Mouse (Mus musculus) forelimb bud, embryonic 11.5 days (tissue): Measurements from ENCODE around the gene Pitpnc1.

Experiments used
- DNase-seq: peaks from one replicate; pipeline ENCODE4 v3.0.0-alpha.2; 2012; ENCODE audit warnings: low read depth, low spot score

The Pitpnc1 gene

DNA sequence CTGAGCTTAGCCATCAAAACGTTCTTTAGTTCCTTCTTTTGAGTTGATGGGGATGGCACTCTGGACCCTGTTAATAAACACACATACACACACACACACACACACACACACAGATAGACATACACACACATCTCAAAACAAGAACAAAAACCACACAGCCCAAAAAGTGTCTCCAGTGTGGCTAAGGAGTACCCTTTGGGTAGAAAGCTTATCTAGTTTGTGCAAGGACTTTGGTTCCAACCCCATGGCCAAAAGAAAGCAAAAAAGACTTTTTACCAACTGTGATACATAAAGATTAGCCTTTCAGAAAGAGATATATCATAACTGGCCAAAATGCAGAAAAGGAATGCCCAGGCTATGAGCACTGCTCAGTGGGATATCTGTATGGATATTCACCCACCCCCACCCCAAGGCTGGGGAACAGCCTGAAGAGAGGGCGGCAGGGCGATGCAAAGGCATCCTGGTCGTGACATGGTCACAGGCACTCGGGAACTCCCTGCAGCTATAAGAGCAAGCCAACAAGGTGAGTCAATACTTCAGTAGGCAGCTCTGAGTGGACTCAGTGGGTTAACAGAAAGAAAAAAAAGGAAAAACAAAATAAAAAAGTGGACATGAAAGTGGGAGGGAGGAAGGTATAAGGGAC, 60.3 kb downstream of the Pitpnc1 start:
- DNase-seq, result no peak

DNA sequence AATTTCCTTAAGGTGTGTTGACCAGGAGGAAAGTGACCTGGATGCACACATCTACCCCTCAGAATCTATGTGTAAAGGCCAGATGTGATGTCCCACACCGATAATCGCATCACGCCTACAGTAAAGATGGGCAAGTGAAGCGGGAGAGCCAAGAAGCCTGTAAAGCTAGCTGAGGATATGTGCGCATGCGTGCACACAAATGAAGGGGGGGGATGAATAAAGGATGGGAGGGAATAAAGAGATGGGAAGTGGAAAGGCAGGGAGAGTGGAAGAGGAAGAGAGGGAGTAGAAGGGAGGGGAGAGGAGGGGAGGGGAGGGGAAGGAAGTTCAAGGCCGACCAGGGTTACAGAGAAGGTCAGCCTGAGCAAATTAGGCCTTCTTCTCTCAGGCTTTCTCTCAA, 61.6 kb downstream of the Pitpnc1 start:
- DNase-seq, result no peak

DNA sequence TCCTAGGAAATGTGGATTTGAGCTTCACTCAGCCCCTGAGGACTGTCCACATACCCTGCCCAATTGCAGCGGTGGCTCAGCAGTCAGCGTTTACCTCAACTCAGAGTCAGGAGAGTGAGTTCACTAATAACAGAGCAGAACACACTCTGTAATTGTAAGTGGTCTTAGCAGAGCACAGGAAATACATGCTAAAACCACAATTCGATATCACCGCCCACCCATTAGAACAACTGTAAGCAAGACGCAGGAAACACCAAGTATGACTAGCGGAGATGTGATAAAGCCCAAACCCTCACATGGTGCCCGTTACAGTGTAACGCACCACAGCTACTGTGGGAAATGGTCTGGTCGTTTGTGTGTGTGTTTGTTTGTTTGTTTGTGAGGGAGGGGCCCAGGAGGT, 62.8 kb downstream of the Pitpnc1 start:
- no peak for DNase-seq

DNA sequence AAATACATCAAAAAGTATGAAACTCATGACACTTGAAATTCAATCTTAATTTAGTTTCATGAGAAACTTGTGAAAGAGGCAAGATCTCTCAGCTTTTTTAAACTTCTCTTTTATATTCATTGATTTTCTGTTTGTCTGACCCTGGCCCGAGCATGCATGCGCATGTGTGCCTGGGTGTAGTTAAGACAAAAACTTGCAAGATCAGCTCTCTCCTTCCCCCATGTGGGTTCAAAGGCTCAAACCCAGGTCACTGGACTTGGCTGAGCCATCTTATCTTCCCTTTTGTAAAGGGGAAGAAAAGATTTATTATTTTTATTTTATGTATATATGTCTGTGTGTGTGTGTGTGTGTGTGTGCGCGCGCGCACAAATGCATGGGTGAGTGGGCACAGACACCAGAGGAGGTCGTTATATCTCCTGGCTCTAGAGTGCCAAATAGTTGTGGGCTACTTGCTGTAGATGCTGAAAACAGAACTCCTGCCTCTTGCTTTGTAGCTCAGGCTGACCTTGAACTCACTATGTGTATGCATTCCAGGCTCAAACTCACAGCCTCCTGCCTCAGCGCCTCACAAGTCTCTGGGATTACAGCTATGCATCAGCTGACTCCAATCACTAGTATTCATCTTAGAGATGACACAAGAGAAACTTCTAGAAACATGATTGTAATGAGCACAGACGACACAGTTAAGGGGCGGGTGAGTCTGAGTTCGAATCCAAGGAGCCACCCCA, 64.7 kb downstream of the Pitpnc1 start:
- DNase-seq, result no peak

DNA sequence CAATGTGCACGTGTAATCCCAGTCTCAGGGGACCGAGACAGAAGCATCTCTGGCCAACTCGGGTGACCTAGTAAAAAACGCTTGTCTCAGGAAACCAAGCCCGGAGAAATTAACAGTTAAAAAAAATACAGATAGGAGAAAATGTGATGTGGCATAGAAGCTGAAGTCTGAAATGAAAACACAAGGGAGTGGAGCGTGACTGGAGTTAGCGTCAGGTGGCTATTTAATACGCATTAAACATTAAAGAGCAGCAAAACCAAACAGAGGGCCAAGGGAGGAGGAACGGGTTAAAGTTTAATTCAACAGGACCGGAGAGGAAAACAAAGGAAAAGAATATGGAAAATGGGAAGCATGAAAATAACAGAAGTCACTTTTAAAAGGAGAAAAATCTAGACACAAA, 67.2 kb downstream of the Pitpnc1 start:
- no peak for DNase-seq

DNA sequence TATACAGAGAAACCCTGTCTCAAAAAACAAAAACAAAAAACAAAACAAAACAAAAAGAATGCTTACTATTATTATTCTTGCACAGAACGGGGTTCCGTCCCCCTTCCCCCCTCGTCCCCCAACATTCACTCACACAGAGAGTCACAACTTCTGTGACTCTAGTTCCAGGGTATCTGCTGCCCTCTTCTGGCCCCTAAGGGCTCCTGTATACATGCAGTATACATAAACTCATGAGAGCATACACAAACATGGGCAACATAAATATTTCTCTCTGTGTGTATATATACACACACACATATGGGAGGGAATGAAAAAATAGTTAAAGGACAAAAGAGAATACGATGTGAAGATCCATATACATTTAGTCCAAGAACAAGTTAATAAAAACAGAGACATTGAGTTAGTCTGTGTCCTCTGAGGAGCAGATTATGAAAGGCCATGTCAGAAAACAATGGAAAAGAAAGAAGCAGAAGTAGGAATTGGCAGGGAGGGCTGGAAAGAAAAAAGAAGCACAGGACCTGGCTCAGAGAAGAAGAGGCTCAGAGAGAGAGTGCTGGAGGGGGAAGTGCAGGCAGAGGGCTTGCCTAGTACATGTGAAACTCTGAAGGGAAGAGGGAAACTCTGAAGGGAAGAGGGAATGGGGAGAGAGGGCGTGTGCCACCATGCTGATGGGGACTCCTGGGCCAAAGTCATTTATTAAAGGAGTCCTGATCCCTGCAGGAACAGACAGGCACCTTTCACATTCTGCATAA, 68.5 kb downstream of the Pitpnc1 start:
- DNase-seq, result no peak

DNA sequence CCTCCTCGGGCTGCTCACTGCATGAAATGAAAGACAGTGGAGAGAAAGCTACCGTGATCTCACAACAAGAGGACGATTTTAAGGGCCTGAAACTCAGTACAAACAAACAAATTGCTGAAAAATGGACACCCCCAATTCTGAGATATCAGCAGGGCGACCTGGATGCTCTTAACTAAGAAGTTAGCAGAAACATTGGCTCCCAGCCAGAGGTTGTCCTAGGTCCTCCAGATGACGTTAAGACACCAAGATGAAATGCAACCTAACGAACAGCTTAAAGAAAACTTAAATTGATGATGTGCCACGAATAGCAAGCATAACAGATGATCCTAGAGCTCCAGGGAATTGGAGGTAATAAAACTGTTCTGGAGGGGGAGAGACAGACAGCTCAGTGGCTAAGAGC, 69.7 kb downstream of the Pitpnc1 start:
- DNase-seq, result no peak

DNA sequence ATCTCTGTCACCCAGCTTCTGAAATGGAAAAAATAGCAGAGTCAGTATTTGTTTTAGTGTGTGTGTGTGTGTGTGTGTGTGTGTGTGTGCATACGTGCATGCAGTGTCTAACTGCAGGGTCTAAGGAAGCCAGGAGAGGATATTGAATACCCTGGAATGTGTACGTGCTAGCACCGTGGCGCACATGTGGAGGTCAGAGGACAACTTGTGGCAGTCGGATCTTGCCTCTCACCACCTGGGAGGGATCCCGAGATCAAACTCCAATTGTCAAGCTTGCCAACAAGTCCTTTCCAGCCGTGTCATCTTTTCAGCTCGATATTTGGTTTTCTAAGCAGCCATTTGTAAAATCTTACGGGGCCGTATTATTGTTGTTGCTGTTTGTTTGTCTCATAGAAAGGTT, 70.5 kb downstream of the Pitpnc1 start:
- DNase-seq, result no peak

DNA sequence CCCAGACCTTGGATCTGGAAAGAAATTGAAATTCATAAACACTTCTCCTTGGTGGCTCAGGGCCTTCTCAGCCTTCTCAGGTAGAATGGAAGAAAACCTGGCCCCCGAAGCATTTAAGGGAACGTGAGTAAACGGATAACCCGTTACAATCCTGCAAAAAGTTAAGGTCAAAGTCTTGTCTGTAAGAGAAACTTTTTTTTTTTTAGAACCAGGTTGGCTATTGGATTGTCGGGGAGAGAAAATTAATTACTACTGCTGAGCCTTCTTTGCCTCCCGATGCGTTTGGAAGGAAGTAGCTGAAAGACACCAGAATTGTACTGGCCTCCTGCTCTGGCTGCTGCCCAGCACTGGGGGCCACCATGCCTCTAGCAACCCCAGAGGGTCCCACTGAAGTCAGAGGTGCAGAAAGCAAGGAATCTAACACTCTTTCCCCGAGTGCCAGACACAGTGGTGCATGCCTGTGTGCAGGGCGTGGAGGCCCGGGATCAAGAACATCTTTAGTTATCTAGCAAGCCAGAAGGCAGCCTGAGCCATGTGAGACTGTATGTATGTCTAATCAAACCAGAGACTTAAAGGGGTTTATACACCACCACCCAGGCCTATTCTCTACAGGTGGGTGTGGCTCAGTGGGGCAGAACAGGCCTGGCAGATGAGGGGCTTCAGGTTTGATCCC, 73.0 kb downstream of the Pitpnc1 start:
- no peak for DNase-seq

DNA sequence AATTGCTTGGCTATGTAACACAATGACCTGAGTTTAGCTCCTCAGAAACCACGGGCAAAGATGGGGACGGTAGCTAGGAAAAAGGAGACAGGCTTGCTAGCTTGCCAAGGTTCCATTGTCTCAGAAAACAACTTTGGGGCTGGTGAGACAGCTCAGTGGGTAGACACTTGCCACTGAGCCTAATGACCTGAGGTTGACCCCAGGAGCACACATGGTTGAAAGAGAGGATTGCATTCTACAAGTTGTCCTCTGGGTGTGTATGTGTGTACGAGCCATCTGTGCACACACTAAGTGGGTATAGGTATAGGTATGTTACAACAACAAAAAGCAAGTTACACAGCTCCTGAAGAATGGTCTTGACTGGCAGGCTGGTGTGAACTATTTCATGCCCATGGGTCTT, 76.3 kb downstream of the Pitpnc1 start:
- no peak for DNase-seq

DNA sequence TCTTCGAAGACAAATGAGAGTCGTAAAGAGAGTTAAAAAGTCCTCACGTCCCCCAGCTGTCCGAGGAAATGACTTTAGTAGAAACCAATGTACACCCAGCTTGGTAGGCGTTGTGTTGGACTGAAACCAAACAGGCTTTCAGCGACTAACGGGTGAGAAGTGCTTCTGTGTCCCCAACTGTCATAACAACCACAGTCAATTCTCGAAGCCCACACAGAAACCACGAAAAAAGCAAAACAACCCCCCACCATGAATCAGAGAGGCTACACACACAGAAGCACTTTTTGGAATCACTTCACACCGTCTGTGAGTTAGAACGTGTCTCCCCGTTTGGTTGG, 76.7 kb downstream of the Pitpnc1 start:
- DNase-seq, result no peak

DNA sequence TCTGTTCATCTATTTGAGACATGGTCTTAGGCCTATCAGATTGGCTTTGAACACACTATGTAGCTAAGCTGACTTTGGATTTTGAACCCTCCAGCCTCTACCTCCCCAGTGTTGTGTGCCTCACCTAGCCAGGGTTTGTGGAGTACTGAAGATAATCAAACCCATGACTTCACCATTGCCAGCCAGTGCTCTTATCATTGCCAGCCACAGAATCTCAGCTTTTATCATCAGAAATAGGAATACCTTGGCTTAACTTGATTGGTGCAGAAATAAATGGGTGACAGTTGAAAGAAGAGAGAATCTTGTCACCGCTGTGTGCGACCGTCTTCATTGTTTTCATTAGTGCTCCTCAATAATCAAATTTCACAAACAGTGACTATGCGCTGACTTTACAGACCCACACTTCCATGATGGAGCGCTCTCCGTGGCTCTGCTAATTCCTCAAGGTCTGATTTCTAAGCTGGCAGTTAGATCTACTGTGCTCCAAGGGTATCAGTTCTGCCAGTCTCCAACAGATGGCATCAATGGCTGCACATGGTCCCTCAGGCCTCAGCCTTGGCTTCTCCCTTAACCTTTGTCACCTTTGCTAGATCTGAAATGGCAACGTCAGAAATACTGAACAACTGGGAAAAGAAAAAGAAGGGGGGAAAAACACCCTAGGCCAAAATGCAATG, 77.2 kb downstream of the Pitpnc1 start:
- DNase-seq, result no peak

DNA sequence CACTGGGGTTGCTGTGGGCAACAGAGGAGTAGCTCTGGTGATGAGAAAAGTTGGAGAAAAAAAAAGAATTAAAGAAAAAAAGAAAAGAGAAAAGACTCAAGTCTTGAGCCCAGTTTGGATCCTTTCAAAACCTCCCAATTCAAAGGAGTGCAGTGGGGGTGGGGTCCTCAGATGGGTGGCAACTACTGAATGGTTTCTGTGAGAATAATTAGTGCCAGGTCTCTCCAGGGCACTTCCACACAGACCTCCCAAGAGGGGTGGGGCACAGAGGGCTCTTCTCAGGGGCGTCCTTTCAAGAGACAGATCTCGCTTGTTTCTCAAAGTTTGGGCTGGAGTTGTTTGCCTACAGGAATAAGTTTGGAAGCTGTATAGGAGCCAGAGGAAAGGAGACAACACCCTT, 80.0 kb downstream of the Pitpnc1 start:
- no peak for DNase-seq

DNA sequence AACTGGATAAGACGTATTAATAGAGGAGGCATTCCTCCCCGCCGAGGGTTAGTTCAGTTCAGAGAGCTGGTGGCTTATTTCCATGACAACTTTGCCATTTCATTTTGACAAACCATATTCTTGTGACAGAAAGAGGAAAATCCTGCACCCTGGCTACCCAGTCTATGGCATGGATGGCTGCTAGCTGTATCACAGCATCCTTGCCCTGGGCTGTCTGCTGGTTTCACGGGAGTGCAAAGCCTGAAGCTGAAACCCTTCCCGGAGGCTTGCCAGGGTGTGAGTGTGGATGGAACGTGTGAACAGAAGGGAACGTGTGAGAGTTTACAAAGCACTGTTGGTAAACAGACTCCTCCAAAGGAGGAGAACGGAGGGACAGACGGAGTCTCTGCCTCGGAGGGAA, 80.5 kb downstream of the Pitpnc1 start:
- no peak for DNase-seq

DNA sequence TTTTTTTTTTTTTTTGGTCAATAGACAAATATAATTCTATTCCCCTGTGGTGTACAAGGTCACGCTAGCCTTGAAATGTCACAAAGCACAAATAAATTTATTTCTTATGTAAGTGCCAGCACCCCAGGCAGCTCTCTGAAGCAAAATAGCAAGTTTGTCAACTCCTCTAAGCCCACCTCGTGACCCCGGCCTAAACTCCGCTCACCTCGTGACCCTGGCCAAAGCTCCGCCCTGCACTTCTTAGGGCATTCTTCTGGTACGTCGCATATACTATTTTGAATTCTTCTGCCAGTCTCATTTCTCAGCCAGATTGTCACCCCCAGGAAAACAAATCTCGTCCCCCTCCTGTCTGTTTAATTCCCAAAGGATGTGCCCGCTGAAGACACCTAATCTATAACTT, 84.0 kb downstream of the Pitpnc1 start:
- DNase-seq, result no peak

DNA sequence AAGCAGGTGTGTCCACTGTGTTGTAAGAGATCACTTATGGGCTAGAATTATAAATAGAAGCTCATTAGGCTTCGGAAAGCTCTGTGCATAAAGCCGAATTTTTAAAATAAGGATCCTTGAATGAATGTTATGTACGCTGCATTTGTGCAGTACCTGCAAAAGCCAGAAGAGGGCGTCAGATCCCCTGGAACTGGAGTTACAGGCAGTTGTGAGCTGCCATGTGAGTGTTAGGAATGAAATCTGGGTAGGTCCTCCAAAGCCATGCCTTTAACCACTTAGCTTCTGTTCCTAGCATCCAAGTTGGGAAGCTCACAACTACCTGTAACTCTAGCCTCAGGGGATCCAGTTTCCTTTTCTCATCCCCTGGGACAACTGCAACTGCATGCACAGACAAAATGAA, 85.2 kb downstream of the Pitpnc1 start:
- DNase-seq, result peak; percentile 20

DNA sequence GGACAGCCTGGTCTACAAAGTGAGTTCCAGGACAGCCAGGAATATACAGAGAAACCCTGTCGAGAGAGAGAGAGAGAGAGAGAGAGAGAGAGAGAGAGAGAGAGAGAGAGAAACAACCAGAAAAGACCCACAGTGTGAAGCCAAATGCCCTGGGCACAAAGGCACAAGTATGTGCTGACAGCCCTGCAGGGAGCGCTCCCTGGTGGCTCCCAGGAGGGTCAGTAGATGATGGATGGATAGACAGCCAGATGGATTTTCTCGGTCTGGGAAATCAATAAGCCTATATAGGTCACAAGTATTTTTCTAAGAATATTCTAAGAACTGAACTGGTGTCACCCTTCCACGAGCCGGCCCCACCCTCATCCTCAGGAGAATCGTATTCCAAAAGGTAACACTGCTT, 86.5 kb downstream of the Pitpnc1 start:
- DNase-seq, result no peak

DNA sequence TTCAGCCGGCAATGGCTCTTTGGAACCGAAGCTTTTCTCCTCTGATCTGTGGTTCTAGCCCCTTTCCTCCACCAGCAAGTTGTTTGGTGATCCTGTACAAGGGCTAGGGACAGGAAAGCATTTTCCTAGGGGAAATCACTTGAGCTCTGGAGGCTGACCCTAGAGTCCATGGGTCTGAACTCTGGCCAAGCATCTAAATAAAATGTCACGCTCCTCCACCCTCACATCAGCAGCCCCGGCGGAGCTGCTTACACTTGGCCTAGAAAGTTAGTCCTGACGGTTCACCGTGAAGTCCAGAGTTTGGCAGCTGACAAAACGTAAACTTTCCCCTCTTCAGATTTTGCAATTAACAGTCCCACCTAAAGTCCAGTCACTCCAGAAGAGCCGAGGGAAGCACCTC, 90.5 kb downstream of the Pitpnc1 start:
- DNase-seq, result no peak

DNA sequence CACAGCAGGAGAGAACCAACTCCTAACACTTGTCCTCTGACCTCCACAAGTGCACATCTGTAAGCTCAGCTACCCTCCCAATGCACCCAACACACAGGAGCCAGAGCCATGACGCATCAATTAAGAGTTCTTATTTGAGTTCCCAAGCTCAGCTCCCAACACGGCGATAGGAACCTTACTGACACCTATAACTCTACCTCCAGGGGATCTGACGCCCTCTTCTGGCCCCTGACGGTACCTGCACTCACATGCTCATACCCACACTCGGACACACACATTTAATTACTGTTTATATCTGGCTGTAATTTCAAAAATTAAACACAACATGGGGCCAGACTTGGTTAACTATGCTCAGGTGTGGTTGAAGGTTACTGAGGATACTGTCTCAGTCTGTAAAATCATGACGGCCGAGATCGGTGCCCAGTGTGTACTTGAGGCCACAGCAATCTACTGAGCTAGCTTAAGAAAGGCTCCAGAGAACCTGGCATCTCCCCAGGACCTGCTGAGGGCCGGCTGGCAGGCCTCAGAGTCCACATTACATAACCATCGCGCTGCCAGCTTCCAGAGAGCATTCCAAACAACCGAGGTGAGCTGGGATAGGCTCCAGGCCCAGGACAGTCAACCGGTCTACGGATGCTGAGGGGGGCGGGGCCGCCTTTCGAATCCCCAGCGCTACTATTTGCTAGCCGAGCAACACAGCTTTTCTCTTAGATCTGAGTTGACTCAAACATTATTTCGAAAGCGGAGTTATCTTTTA, 91.2 kb downstream of the Pitpnc1 start:
- DNase-seq, result no peak

DNA sequence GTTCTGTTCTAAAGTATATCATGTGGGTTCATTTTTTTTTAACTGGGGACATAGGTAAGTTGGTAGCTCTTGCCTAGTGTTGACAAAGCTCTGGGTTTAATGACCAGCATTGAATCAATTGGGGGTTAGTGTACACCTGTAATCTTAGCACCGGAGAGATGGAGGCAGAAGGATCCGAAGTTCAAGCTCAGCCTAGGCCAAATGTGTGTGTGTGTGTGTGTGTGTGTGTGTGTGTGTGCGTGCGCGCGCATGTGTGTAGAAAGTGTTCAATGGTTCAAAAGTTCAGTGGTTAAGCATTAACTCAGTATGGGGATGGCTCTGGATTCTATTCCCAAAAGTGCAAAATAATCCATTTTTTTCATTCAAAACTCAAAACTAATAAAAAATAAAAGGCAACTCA, 93.2 kb downstream of the Pitpnc1 start:
- DNase-seq, result no peak

DNA sequence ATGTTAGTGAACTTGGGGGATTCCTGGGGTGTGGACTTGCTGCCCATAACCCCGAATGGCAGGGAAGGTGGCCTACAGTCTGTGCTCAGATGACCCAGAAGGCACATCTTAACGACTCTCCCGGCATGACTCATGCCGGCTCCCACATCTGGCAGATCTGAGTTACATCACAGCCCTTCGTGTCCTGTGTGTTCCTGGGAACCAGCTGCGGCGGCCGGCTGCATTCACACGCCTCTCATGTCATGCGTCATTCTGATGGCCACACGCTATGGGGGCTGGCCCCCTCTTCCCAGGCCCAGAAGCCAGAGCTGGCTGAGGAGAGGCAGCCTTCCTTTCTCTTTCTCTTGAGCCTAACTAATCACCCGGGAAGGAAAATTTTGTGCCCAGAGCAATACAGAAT, 94.2 kb downstream of the Pitpnc1 start:
- DNase-seq, result peak; percentile 43
